ENCODE assay signal across 8 mouse cellular contexts in the genomic region with DNA sequence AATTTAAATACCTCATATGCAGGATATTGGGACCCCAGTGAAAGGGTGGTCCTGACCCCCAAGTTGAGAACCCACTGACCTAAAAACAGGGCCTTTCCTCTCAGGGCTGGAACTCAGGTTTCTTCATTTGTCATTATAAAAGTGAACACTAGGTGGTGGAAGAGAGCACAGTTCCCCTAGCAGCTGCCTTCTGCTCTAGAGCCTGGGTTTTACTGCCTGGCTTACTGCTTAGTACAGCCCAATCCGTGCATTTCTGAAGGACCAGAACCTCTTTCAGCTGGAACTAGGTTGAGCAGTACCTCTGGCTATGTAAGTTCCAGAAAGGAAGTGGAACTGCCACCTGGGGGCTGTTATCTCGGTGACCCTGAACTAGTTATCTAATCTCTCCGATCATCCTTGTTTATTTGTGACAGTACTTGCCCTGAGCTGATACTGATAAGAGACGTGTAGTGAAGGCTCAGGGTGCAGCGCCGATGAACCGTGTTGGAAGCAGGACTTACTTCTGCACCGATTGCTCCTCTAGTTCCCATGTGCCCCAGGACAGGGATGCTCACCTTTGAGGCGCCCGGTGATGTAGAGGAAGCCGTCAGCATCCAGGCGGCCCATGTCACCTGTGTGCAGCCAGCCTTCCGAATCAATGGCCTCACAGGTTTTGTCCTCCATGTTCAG. TPM values are rescaled to one million over a fixed set of nuclear protein-coding genes. Genes with fewer than 3 reads are reported as not detected.
DNase-seq lines count a peak whose midpoint lies in the region; ATAC-seq and TF ChIP-seq lines count a peak whose summit lies in the region.

No protein-coding gene starts in this region.

- peak; percentile 79 for TF ChIP-seq CTCF in gastrocnemius, adult 2 months (IDR thresholded peaks at IDR 0.05)

- DNase-seq in gastrocnemius, adult 2 months: no peak
- no peak for DNase-seq in gastrocnemius, postnatal 14 days
- DNase-seq in CD4-positive, CD25-positive, alpha-beta regulatory T cell, adult 2 months (ENCODE audit: low read depth, low spot score): peak; percentile 77
- peak; percentile 31 for DNase-seq in cerebellum, adult 11 months
- peak; percentile 70 for DNase-seq in forelimb bud, embryonic 11.5 days (ENCODE audit: low read depth, low spot score)
- DNase-seq in layer of hippocampus, adult 9-11 months: peak; percentile 12
- DNase-seq in midbrain, embryonic 14.5 days: peak; percentile 85
- no peak for DNase-seq in gastrocnemius, postnatal 4 days (ENCODE audit: low spot score in 2 of 2)

- no peak; the same call in 1 of the 2 replicates for ATAC-seq in midbrain, embryonic 14.5 days (ENCODE audit: low FRiP score, low TSS enrichment)

- no peaks in the 10 kb centered on the region for H3K36me3 ChIP-seq in midbrain, embryonic 14.5 days (ENCODE audit: control insufficient read depth, insufficient read depth, low read length)

- no peaks in the 10 kb centered on the region for H3K4me1 ChIP-seq in midbrain, embryonic 14.5 days (ENCODE audit: control insufficient read depth, insufficient read depth, low read length)

- no peak overlapping the region for H3K4me3 ChIP-seq in gastrocnemius, adult 2 months
- H3K4me3 ChIP-seq in midbrain, embryonic 14.5 days (replicated peaks; ENCODE audit: low read depth, low read length): no peak overlapping the region

- H3K27ac ChIP-seq in gastrocnemius, adult 2 months: no peak overlapping the region
- no peak overlapping the region for H3K27ac ChIP-seq in midbrain, embryonic 14.5 days (replicated peaks; ENCODE audit: low read depth, low read length)

- H3K4me2 ChIP-seq in midbrain, embryonic 14.5 days (ENCODE audit: low read length): no peak overlapping the region

- no peaks in the 10 kb centered on the region for H3K9me3 ChIP-seq in midbrain, embryonic 14.5 days (ENCODE audit: control insufficient read depth, low read length)

- 78% methylated on average over 13 of the region's 13 CpGs for WGBS in midbrain, embryonic 14.5 days

- no peaks in the 10 kb centered on the region for H3K27me3 ChIP-seq in midbrain, embryonic 14.5 days (ENCODE audit: control insufficient read depth, insufficient read depth, low read length)

- intact Hi-C loops in gastrocnemius, adult 2 months (cut with DNase I): loop anchor here (1.0 kb wide), 1 partner anchor 62 kb away; no protein-coding TSS in a partner anchor
- intact Hi-C loops in gastrocnemius, postnatal 14 days (cut with DNase I; ENCODE audit: low total_unique reads): loop anchor here (2.0 kb wide), 1 partner anchor 60 kb away; no protein-coding TSS in a partner anchor

- H3K9ac ChIP-seq in midbrain, embryonic 14.5 days (replicated peaks; ENCODE audit: low read length): no peak overlapping the region

RNA-seq across cellular contexts. Expression of a gene that starts 28.2 kb away (rescaled TPM):
- 100 to 1,000 TPM; 522 to 568 TPM for total RNA-seq in gastrocnemius, adult 2 months (2021)
- total RNA-seq in gastrocnemius, postnatal 14 days (2021): 100 to 1,000 TPM; 416 to 493 TPM
- 150 and 153 TPM in 2 replicates for polyA plus RNA-seq in midbrain, embryonic 14.5 days (2014; fragmentation: Nextera tagmentation; extraction: Ambion mirVana)
- total RNA-seq in gastrocnemius, postnatal 4 days (2021): 100 to 1,000 TPM; 254 to 292 TPM

RNA-seq across cellular contexts. Expression of a gene that starts 47.4 kb away (rescaled TPM):
- under 1 TPM; 0.15 to 0.28 TPM for total RNA-seq in gastrocnemius, adult 2 months (2021)
- total RNA-seq in gastrocnemius, postnatal 14 days (2021): under 1 TPM; 0.27 to 0.45 TPM
- polyA plus RNA-seq in midbrain, embryonic 14.5 days (2014; fragmentation: Nextera tagmentation; extraction: Ambion mirVana): 14.7 and 16.8 TPM in 2 replicates
- under 1 TPM; 0.36 to 0.66 TPM for total RNA-seq in gastrocnemius, postnatal 4 days (2021)

RNA-seq across cellular contexts. Expression of a gene that starts 54.3 kb away (rescaled TPM):
- 100 to 1,000 TPM in 1 of 2 experiments, 10 to 100 TPM in 1; 95.5 to 143 TPM for total RNA-seq in gastrocnemius, adult 2 months (2021)
- 10 to 100 TPM; 38.0 to 41.9 TPM for total RNA-seq in gastrocnemius, postnatal 14 days (2021)
- 41.5 and 51.7 TPM in 2 replicates for polyA plus RNA-seq in midbrain, embryonic 14.5 days (2014; fragmentation: Nextera tagmentation; extraction: Ambion mirVana)
- 10 to 100 TPM; 18.5 to 24.5 TPM for total RNA-seq in gastrocnemius, postnatal 4 days (2021)

Comparison
In these comparisons a context has a peak if more than half of its experiments do, and no peak if none do; other contexts are left out.
1. DNase-seq: peak in CD4-positive, CD25-positive, alpha-beta regulatory T cell, adult 2 months (single experiment), cerebellum, adult 11 months (single experiment), forelimb bud, embryonic 11.5 days (single experiment), layer of hippocampus, adult 9-11 months (single experiment) and midbrain, embryonic 14.5 days (single experiment); none in gastrocnemius, adult 2 months (single experiment), gastrocnemius, postnatal 14 days (single experiment) and gastrocnemius, postnatal 4 days (0 of 2).